Mouse (Mus musculus) limb, embryonic 14.5 days (tissue): ENCODE data around the gene Arl3. TPM values are rescaled to one million over a fixed set of nuclear protein-coding genes. Genes with fewer than 3 reads are reported as not detected.
A peak's percentile ranks its signal among the peaks of the same experiment; 100 is the strongest.

Experiments
- ATAC-seq: fragments of 200-750 bp; cut with Nextera tagmentation; 2 replicates; pipeline ENCODE4 v1.8.0; 2017; ENCODE audit warnings: low read depth, moderate number of reproducible peaks, moderate TSS enrichment; ENCODE audit not compliant: low FRiP score
- DNase-seq: peaks from one replicate; pipeline ENCODE4 v3.0.0-alpha.2; 2015; ENCODE audit warnings: low spot score
- H3K27ac ChIP-seq: fragments of 300-500 bp; sonication (generic); replicated peaks from 2 replicates; pipeline ENCODE4 v1.5.1; 2014; ENCODE audit warnings: low read depth, mild to moderate bottlenecking, low read length, moderate library complexity, mixed read lengths
- H3K27me3 ChIP-seq: fragments of 300-500 bp; sonication (generic); 2 replicates; pipeline ENCODE4 v1.6.1; 2014; ENCODE audit warnings: low read length, mixed read lengths; ENCODE audit not compliant: control insufficient read depth, insufficient read depth
- H3K36me3 ChIP-seq: fragments of 300-500 bp; sonication (generic); 2 replicates; pipeline ENCODE4 v1.6.1; 2014; ENCODE audit warnings: mild to moderate bottlenecking, low read length, moderate library complexity, mixed read lengths; ENCODE audit not compliant: control insufficient read depth, insufficient read depth
- H3K4me1 ChIP-seq: fragments of 300-500 bp; sonication (generic); 2 replicates; pipeline ENCODE4 v1.6.1; 2014; ENCODE audit warnings: antibody characterized with exemption, low read length, mixed read lengths; ENCODE audit not compliant: control insufficient read depth, insufficient read depth
- H3K4me2 ChIP-seq: fragments of 300-500 bp; sonication (generic); replicated peaks from 2 replicates; pipeline ENCODE4 v1.6.1; 2014; ENCODE audit warnings: low read depth, mild to moderate bottlenecking, low read length, moderate library complexity; ENCODE audit not compliant: severe bottlenecking
- H3K4me3 ChIP-seq: fragments of 300-500 bp; sonication (generic); replicated peaks from 2 replicates; pipeline ENCODE4 v1.5.1; 2014; ENCODE audit warnings: low read length
- H3K9ac ChIP-seq: fragments of 300-500 bp; sonication (generic); 2 replicates; pipeline ENCODE4 v1.6.1; 2014; ENCODE audit warnings: mild to moderate bottlenecking, low read depth, low read length, moderate library complexity; ENCODE audit not compliant: severe bottlenecking
- H3K9me3 ChIP-seq: fragments of 300-500 bp; sonication (generic); 2 replicates; pipeline ENCODE4 v1.6.1; 2016; ENCODE audit warnings: low read length; ENCODE audit not compliant: control insufficient read depth
- POLR2A ChIP-seq: fragments of 200-500 bp; IDR thresholded peaks from 2 replicates; pipeline ENCODE4 v1.8.0; 2012; ENCODE audit warnings: inconsistent platforms, mild to moderate bottlenecking, moderate library complexity, borderline replicate concordance; ENCODE audit not compliant: insufficient read depth, insufficient read length; ENCODE audit errors: extremely low read depth
- WGBS: fragments of 180-500 bp; shearing (Covaris S2); extraction: QIAGEN DNeasy Blood & Tissue Kit; methylation state at CpG from one replicate; pipeline ENCODE4 v1.1.7; 2014; 5-methylcytosine and 5-hydroxymethylcytosine counted together
- polyA plus RNA-seq, 2 experiments: library from polyadenylated mRNA; depleted of rRNA in 1 of 2; stranded (reverse) in 1 of 2; unstranded in 1 of 2; fragments of >200 nt; fragmentation: Nextera tagmentation in 1 of 2; extraction: Ambion mirVana in 1 of 2; gene quantifications; 2 replicates each; pipeline versions ENCODE4 v1.2.1 to v1.2.3; 2012 to 2014

The Arl3 gene
- polyA plus RNA-seq, 2 experiments: 87.2 to 120 TPM

GRCm38 (mm10) chr19:46502471-46503166, 70.4 kb downstream of the Arl3 start:
- H3K4me1 ChIP-seq: peaks cover 30% of the 10 kb centered on the region
- no peaks in the 10 kb centered on the region for H3K9me3 ChIP-seq
- peaks cover 20% of the 10 kb centered on the region for H3K36me3 ChIP-seq
- ATAC-seq (no peak), DNase-seq (peak; percentile 71)
- WGBS: 1% methylated on average over 44 of the region's 53 CpGs
- H3K9ac ChIP-seq: peak overlapping the region; percentile 85
- peak overlapping the region; percentile 82 for H3K4me3 ChIP-seq
- no peaks in the 10 kb centered on the region for H3K27me3 ChIP-seq
- no peak for TF ChIP-seq POLR2A
- H3K4me2 ChIP-seq: peak overlapping the region; percentile 97
- H3K27ac ChIP-seq: peak overlapping the region; percentile 98

GRCm38 (mm10) chr19:46502069-46502455, 70.9 kb downstream of the Arl3 start:
- no peak for ATAC-seq
- 0% methylated on average over 29 of the region's 46 CpGs for WGBS
- peak; percentile 60 for DNase-seq
- Histone ChIP-seq H3K9ac (peak overlapping the region; percentile 85), H3K27ac (peak overlapping the region; percentile 98), H3K4me2 (peak overlapping the region; percentile 97), H3K4me1 (peaks cover 28% of the 10 kb centered on the region), H3K36me3 (peaks cover 14% of the 10 kb centered on the region), H3K9me3 (no peaks in the 10 kb centered on the region), H3K4me3 (peak overlapping the region; percentile 82), H3K27me3 (no peaks in the 10 kb centered on the region)
- TF ChIP-seq POLR2A: no peak

GRCm38 (mm10) chr19:46501401-46502068, 71.5 kb downstream of the Arl3 start, which contains the start of gene Trim8:
Gene Trim8, plus strand, starts transcription at chr19:46501702.
- peak within 1 kb of the TSS; percentile 97 for H3K4me2 ChIP-seq
- peaks cover 9% of the 10 kb centered on the region for H3K36me3 ChIP-seq
- DNase-seq: peak; percentile 58
- peak within 1 kb of the TSS; percentile 98 for H3K27ac ChIP-seq
- WGBS: 0% methylated on average over 40 of the region's 64 CpGs
- H3K4me3 ChIP-seq: peak within 1 kb of the TSS; percentile 82
- ATAC-seq: peak; percentile 16; the same call in 1 of the 2 replicates
- peak within 1 kb of the TSS; percentile 85 for H3K9ac ChIP-seq
- peaks cover 22% of the 10 kb centered on the region for H3K4me1 ChIP-seq
- H3K9me3 ChIP-seq: no peaks in the 10 kb centered on the region
- H3K27me3 ChIP-seq: no peaks in the 10 kb centered on the region
- TF ChIP-seq POLR2A: no peak

GRCm38 (mm10) chr19:46500581-46501341, 72.2 kb downstream of the Arl3 start:
- peaks cover 7% of the 10 kb centered on the region; the same call in 1 of the 2 replicates for H3K36me3 ChIP-seq
- under 1% methylated on average over 44 of the region's 50 CpGs for WGBS
- peak overlapping the region; percentile 82 for H3K4me3 ChIP-seq
- peak overlapping the region; percentile 97 for H3K4me2 ChIP-seq
- H3K9me3 ChIP-seq: no peaks in the 10 kb centered on the region
- DNase-seq (peak; percentile 75), ATAC-seq (peak; percentile 17)
- no peak for TF ChIP-seq POLR2A
- peak overlapping the region; percentile 85 for H3K9ac ChIP-seq
- H3K27me3 ChIP-seq: no peaks in the 10 kb centered on the region
- peak overlapping the region; percentile 98 for H3K27ac ChIP-seq
- peaks cover 17% of the 10 kb centered on the region for H3K4me1 ChIP-seq

- Histone ChIP-seq H3K27me3 (no peaks in the 10 kb centered on the region), H3K9me3 (no peaks in the 10 kb centered on the region), H3K9ac (peak overlapping the region; percentile 85), H3K4me1 (peaks cover 9% of the 10 kb centered on the region), H3K4me2 (peak overlapping the region; percentile 97), H3K36me3 (no peaks in the 10 kb centered on the region), H3K4me3 (peak overlapping the region; percentile 82), H3K27ac (peak overlapping the region; percentile 98)
- 0 out of 2 replicates have a peak, but pooled peaks have one; percentile 40 for TF ChIP-seq POLR2A
- peak; percentile 89 for ATAC-seq
- WGBS: under 1% methylated on average over 43 of the region's 52 CpGs
- peak; percentile 100 for DNase-seq
Measured at GRCm38 (mm10) chr19:46499836-46500580, 73.0 kb downstream of the Arl3 start.
